Mouse (Mus musculus) liver, adult 2 months (tissue): ENCODE measurements at regions not wholly inside any gene's neighbourhood (a gene's known extent, or its start where the extent isn't known, plus 50 kb on each side); places are given as distances from the start of the nearest gene placed in this dataset.

ENCODE experiments used
- CTCF ChIP-seq: fragments of 200-500 bp; IDR thresholded peaks from 2 replicates; pipeline ENCODE4 v1.5.1; 2011; ENCODE audit warnings: low read depth, low read length, control low read depth
- POLR2A ChIP-seq: fragments of 200-500 bp; IDR thresholded peaks from 2 replicates; pipeline ENCODE4 v1.6.1; 2011; ENCODE audit warnings: low read length, control low read depth; ENCODE audit not compliant: insufficient read depth; ENCODE audit errors: extremely low read depth

- TF ChIP-seq CTCF (no peak), POLR2A (no peak)
These were observed 495.2 kb downstream of the Hace1 start for GRCm38 (mm10) chr10:46072550-46073470.
